Mouse (Mus musculus) liver, adult 2 months (tissue): ENCODE data around the gene Cenpu. TPM values are rescaled to one million over a fixed set of nuclear protein-coding genes. Genes with fewer than 3 reads are reported as not detected.

Source experiments
- DNase-seq: peaks from one replicate; pipeline ENCODE4 v3.0.0-alpha.2; 2011; ENCODE audit warnings: low read depth, low spot score; ENCODE audit errors: extremely low read depth
- H3K27ac ChIP-seq: fragments of 200-500 bp; replicated peaks from 2 replicates; pipeline ENCODE4 v1.5.1; 2012; ENCODE audit warnings: low read depth, mild to moderate bottlenecking, control low read depth, inconsistent platforms, low read length; ENCODE audit not compliant: insufficient read depth
- H3K27me3 ChIP-seq: fragments of 200-500 bp; 2 replicates; pipeline ENCODE4 v1.6.1; 2012; ENCODE audit warnings: mild to moderate bottlenecking, moderate library complexity, low read length, inconsistent platforms; ENCODE audit not compliant: control insufficient read depth, insufficient read depth
- H3K36me3 ChIP-seq: fragments of 200-500 bp; 2 replicates; pipeline ENCODE4 v1.6.1; 2012; ENCODE audit warnings: low read length, inconsistent platforms; ENCODE audit not compliant: control insufficient read depth, insufficient read depth
- H3K4me1 ChIP-seq: fragments of 200-500 bp; 2 replicates; pipeline ENCODE4 v1.6.1; 2011; ENCODE audit warnings: low read length; ENCODE audit not compliant: control insufficient read depth, insufficient read depth
- H3K4me3 ChIP-seq: fragments of 200-500 bp; 2 replicates; pipeline ENCODE4 v1.5.1; 2011; ENCODE audit warnings: low read depth, mild to moderate bottlenecking, control low read depth, low read length, moderate library complexity; ENCODE audit not compliant: insufficient read depth
- H3K79me2 ChIP-seq: fragments of 200-500 bp; 2 replicates; pipeline ENCODE4 v1.6.1; 2012; ENCODE audit warnings: inconsistent platforms, mild to moderate bottlenecking, low read length, moderate library complexity; ENCODE audit not compliant: control insufficient read depth, insufficient read depth
- H3K9ac ChIP-seq: fragments of 200-500 bp; 2 replicates; pipeline ENCODE4 v1.6.1; 2012; ENCODE audit warnings: low read depth, mild to moderate bottlenecking, control low read depth, inconsistent platforms, low read length
- CTCF ChIP-seq: fragments of 200-500 bp; IDR thresholded peaks from 2 replicates; pipeline ENCODE4 v1.5.1; 2011; ENCODE audit warnings: low read depth, low read length, control low read depth
- POLR2A ChIP-seq: fragments of 200-500 bp; IDR thresholded peaks from 2 replicates; pipeline ENCODE4 v1.6.1; 2011; ENCODE audit warnings: low read length, control low read depth; ENCODE audit not compliant: insufficient read depth; ENCODE audit errors: extremely low read depth
- WGBS: fragments of 180-500 bp; shearing (Covaris S2); methylation state at CpG from one replicate; pipeline ENCODE4 v1.1.7; 2018; 5-methylcytosine and 5-hydroxymethylcytosine counted together
- polyA plus RNA-seq: library from polyadenylated mRNA; depleted of rRNA; stranded (reverse); fragments of >200 nt; gene quantifications from 2 replicates; pipeline ENCODE4 v1.2.3, GENCODE M21; 2012; rRNA removed
- total RNA-seq: library from RNA; depleted of rRNA; stranded (reverse); fragments of >200 nt; gene quantifications from 2 replicates; pipeline ENCODE4 v1.2.3, GENCODE M21; 2014; rRNA removed

Cenpu gene
- total RNA-seq, result 0.47 and 0.65 TPM in 2 replicates
- polyA plus RNA-seq, result 0.15 and 0.44 TPM in 2 replicates

- TF ChIP-seq POLR2A, result no peak
- TF ChIP-seq CTCF, result no peak
- Histone ChIP-seq H3K79me2 (no peaks in the 10 kb centered on the region), H3K27ac (no peak within 1 kb of the TSS), H3K9ac (peak within 1 kb of the TSS; percentile 49), H3K27me3 (no peaks in the 10 kb centered on the region), H3K36me3 (no peaks in the 10 kb centered on the region), H3K4me3 (peak within 1 kb of the TSS; percentile 60), H3K4me1 (0 out of 2 replicates have a peak, but pooled peaks cover 3% of the 10 kb centered on the region)
- under 1% methylated on average over 50 of the region's 50 CpGs for WGBS
- DNase-seq, result peak; percentile 97
Observed at GRCm38 (mm10) chr8:46551615-46552440, at the start of gene Cenpu. Cenpu (plus strand) TSS chr8:46552028.

- peaks cover 33% of the 10 kb centered on the region for H3K4me1 ChIP-seq
- TF ChIP-seq POLR2A (no peak), CTCF (no peak)
- peak overlapping the region; percentile 10; the same call in 1 of the 2 replicates for H3K9ac ChIP-seq
- H3K27ac ChIP-seq, result peak overlapping the region; percentile 13
- H3K4me3 ChIP-seq, result no peak overlapping the region
- 30% methylated on average over 19 of the region's 19 CpGs for WGBS
- peaks cover 3% of the 10 kb centered on the region; the same call in 1 of the 2 replicates for H3K79me2 ChIP-seq
- DNase-seq, result no peak
- H3K27me3 ChIP-seq, result no peaks in the 10 kb centered on the region
- H3K36me3 ChIP-seq, result peaks cover 72% of the 10 kb centered on the region
Observed at GRCm38 (mm10) chr8:46502333-46503071, 49.3 kb upstream of the Cenpu start.

DNA sequence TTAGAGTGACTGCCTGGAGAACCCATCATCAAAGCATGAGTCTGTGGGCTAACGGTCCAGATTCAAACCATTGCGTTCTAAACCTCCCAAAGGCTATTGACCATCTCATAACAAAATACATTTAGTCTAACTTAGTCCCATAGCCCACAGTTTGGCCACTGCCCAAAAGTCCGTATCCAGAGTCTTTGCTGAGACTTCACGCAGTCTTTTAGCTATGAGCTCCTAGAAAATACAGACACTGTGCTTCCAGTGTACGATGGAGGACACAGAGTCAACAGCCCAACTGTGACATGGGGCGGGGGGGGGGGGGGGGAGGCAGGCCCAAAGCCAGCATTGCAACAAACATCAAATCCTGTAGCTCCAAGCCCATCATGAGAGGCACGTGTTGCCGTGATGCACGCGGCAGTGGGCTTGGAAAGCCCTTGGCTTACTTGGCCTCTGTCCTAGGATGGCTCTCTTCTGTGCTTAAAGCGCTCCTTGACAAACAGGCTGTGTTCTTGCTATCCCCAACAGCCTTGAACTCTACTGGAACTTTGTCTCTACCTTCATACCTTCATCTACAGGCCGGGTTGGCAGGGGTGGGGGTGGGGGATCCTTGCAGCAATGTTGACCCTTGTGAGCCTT is 48.6 kb upstream of the Cenpu start:
- WGBS, result 26% methylated on average over 12 of the region's 12 CpGs
- peaks cover 72% of the 10 kb centered on the region for H3K36me3 ChIP-seq
- peaks cover 28% of the 10 kb centered on the region for H3K4me1 ChIP-seq

DNA sequence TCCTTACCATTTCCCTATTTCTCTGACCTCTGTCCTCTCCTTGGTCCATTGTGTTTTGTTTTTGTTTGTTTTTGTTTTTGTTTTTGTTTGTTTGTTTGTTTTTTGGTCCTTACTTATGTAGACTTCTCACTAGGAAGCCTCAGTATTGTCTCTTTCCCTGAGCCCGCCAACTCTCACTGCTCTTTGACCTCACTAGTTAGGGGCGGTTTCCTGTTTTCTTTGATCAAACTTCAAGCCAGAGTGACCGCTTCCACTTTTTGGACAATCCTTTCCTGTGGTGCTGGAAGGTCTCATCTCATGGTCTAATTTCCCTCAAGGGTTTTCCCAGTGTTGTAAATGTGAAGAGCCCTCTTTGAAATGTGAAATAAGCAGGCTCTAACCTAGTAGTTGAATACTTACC is 47.6 kb upstream of the Cenpu start:
- peak; percentile 80 for DNase-seq
- WGBS, result 2% methylated on average over 3 of the region's 3 CpGs
- H3K9ac ChIP-seq, result no peak overlapping the region
- H3K79me2 ChIP-seq, result no peaks in the 10 kb centered on the region; the same call in 1 of the 2 replicates
- H3K36me3 ChIP-seq, result peaks cover 80% of the 10 kb centered on the region
- H3K27ac ChIP-seq, result peak overlapping the region; percentile 30
- no peak overlapping the region for H3K4me3 ChIP-seq
- no peak for TF ChIP-seq POLR2A
- TF ChIP-seq CTCF, result no peak
- no peaks in the 10 kb centered on the region for H3K27me3 ChIP-seq
- peaks cover 27% of the 10 kb centered on the region for H3K4me1 ChIP-seq

More for the DNA sequence above, 48.6 kb upstream of the Cenpu start:
- peak; percentile 61 for DNase-seq
- Histone ChIP-seq H3K4me3 (no peak overlapping the region), H3K27me3 (no peaks in the 10 kb centered on the region), H3K79me2 (no peaks in the 10 kb centered on the region; the same call in 1 of the 2 replicates), H3K9ac (no peak overlapping the region), H3K27ac (peak overlapping the region; percentile 13)
- TF ChIP-seq CTCF, result no peak
- no peak for TF ChIP-seq POLR2A

DNA sequence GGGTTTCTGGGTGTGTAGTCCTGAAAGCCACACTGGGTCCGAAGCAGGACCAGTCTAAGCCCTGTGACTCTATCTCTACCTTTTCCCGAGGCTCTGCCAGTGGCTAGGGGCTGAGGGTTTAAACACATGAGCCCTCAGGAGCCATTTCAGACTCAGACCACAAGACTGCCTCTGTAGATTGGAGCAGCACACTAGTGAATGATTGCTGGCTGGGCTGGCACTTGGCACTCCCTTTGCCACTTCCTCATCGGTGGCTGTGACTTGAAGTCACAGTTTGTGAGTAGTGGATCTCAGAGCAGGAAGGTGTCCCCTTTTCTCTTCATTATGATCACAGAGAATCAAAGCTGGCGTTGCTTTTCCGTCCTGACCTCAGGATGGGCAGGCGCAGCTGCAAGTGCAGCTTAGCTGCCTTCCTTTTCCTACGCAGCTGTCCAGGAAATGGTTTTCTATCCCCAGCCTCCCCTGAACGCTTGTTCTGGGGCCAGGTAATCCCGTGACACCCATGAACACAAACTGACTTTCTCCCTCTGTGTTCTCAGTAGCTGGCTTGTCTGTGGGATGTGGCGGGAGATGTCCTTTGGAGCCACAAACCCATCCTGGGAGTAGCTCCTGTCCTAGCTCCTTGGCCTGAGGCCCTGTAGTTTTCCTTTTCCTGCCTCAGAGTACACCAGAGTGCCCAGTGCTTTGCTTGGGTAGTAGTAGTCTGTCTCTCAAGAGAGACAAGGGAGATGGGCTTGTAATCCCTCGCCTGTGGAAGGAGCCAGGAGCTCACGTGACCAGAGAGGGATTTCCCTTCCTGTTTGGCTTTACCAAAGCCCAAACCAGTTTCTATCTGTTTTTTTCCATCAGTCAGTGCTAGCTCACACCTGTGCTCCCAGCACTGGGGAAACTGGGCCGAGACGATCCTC is 43.1 kb upstream of the Cenpu start:
- WGBS, result 64% methylated on average over 14 of the region's 14 CpGs
- Histone ChIP-seq H3K4me1 (peaks cover 16% of the 10 kb centered on the region), H3K27ac (no peak overlapping the region), H3K4me3 (no peak overlapping the region), H3K36me3 (peaks cover 91% of the 10 kb centered on the region), H3K27me3 (no peaks in the 10 kb centered on the region), H3K9ac (no peak overlapping the region), H3K79me2 (no peaks in the 10 kb centered on the region; the same call in 1 of the 2 replicates)
- DNase-seq, result no peak
- TF ChIP-seq POLR2A, result no peak
- TF ChIP-seq CTCF, result no peak
